Mouse (Mus musculus) erythroblast, embryonic 14.5 days (primary cell): ENCODE results near the gene Podn.

Source experiments
- GATA1 ChIP-seq: IDR thresholded peaks from 2 replicates; pipeline ENCODE4 v1.6.1; 2012; ENCODE audit warnings: low read length, inconsistent platforms, mixed read lengths
- TAL1 ChIP-seq: IDR thresholded peaks from 3 replicates; pipeline ENCODE4 v1.6.1; 2012; ENCODE audit warnings: low read length, inconsistent platforms, mixed read lengths

GRCm38 (mm10) chr4:108074204-108074823 is 21.9 kb downstream of the Podn start:
- TF ChIP-seq TAL1 (no peak), GATA1 (no peak)
